9 mouse cellular contexts compared by ENCODE assay signal in the genomic region with DNA sequence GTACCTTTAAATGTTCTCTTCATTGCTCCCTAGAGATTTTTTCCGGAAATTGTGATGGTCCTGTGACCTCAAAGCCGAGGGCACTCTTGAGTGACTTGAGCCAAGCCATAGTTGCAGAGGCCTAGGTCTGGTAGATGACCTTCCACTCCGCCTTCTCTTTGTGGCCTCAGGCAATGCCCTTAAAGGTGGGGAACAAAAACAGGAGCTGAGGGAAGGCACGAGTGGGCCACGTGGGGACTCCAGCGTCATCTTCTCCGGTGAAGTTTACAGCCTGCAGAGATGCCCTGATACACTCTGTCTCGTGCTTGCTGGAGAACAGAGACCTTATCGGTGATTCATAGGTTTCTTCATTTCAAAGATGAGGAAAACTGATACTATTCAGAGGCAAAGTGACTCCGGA. TPM values are rescaled to one million over a fixed set of nuclear protein-coding genes. Genes with fewer than 3 reads are reported as not detected.
A peak's percentile ranks its signal among the peaks of the same experiment; 100 is the strongest.
DNase-seq lines count a peak whose midpoint lies in the region; ATAC-seq lines count a peak whose summit lies in the region.
"Had no signal": no experiment of that assay in that cellular context is flagged by ENCODE, and none has a peak within 500 bp of the region (broad histone marks: within the 10 kb centered on the region; RNA-seq: fewer than 3 reads in every experiment).

No protein-coding gene starts in this region.

- H3K4me2 ChIP-seq in lung, embryonic 15.5 days: peak overlapping the region; percentile 90
- H3K4me2 ChIP-seq in stomach, embryonic 15.5 days: peak overlapping the region; percentile 95

- 0 out of 2 replicates have a peak overlapping the region, but pooled peaks have one; percentile 55 for H3K9ac ChIP-seq in lung, embryonic 15.5 days
- H3K9ac ChIP-seq in stomach, embryonic 15.5 days: no peak overlapping the region

- WGBS in lung, embryonic 15.5 days: 60% methylated on average over 10 of the region's 10 CpGs
- 50% methylated on average over 10 of the region's 10 CpGs for WGBS in limb, embryonic 10.5 days
- WGBS in stomach, embryonic 15.5 days: 68% methylated on average over 10 of the region's 10 CpGs

- no peak overlapping the region for H3K27ac ChIP-seq in lung, embryonic 15.5 days
- H3K27ac ChIP-seq in limb, embryonic 10.5 days: peak overlapping the region; percentile 92; the same call in 1 of the 2 replicates
- no peak overlapping the region for H3K27ac ChIP-seq in stomach, embryonic 15.5 days

- no peaks in the 10 kb centered on the region for H3K9me3 ChIP-seq in lung, embryonic 15.5 days
- no peaks in the 10 kb centered on the region for H3K9me3 ChIP-seq in limb, embryonic 10.5 days (replicated peaks)
- no peaks in the 10 kb centered on the region for H3K9me3 ChIP-seq in stomach, embryonic 15.5 days

- no peaks in the 10 kb centered on the region for H3K36me3 ChIP-seq in lung, embryonic 15.5 days
- no peaks in the 10 kb centered on the region for H3K36me3 ChIP-seq in limb, embryonic 10.5 days
- no peaks in the 10 kb centered on the region for H3K36me3 ChIP-seq in stomach, embryonic 15.5 days

- DNase-seq in adrenal gland, postnatal 14 days: peak; percentile 8
- DNase-seq in adrenal gland, postnatal 25 days: no peak
- DNase-seq in lung, postnatal 36 days: no peak
- no peak for DNase-seq in limb, embryonic 10.5 days (ENCODE audit: low spot score)
- DNase-seq in left cerebral cortex, adult 11 months (ENCODE audit: low spot score): no peak
- DNase-seq in left cerebral cortex, postnatal 25 days (ENCODE audit: low spot score in 2 of 2): no peak
- DNase-seq: cerebellum, adult 11 months had no signal

- H3K27me3 ChIP-seq in lung, embryonic 15.5 days: peaks cover 39% of the 10 kb centered on the region
- peaks cover 51% of the 10 kb centered on the region for H3K27me3 ChIP-seq in limb, embryonic 10.5 days (ENCODE audit: low read depth, poor library complexity, severe bottlenecking)
- peaks cover 15% of the 10 kb centered on the region; the same call in 1 of the 2 replicates for H3K27me3 ChIP-seq in stomach, embryonic 15.5 days (replicated peaks)

- peaks cover 10% of the 10 kb centered on the region for H3K4me1 ChIP-seq in lung, embryonic 15.5 days
- H3K4me1 ChIP-seq in limb, embryonic 10.5 days: peaks cover 47% of the 10 kb centered on the region
- H3K4me1 ChIP-seq in stomach, embryonic 15.5 days: 0 out of 2 replicates have a peak, but pooled peaks cover 11% of the 10 kb centered on the region

- H3K4me3 ChIP-seq in lung, embryonic 15.5 days: peak overlapping the region; percentile 52
- peak overlapping the region; percentile 86 for H3K4me3 ChIP-seq in limb, embryonic 10.5 days
- H3K4me3 ChIP-seq in stomach, embryonic 15.5 days (replicated peaks): no peak overlapping the region

- no peak for ATAC-seq in lung, embryonic 15.5 days (ENCODE audit: borderline replicate concordance, extremely low read depth, low FRiP score, low TSS enrichment)
- no peak for ATAC-seq in stomach, embryonic 15.5 days (ENCODE audit: insufficient read depth, low FRiP score, low read depth)

- intact Hi-C loops in left cerebral cortex, postnatal 25 days (cut with DNase I): no loop called here

RNA-seq across cellular contexts. Expression of a gene that starts 2.0 kb away (rescaled TPM):
- 44.2 and 49.0 TPM in 2 replicates for total RNA-seq in adrenal gland, postnatal 14 days (2021)
- total RNA-seq in adrenal gland, postnatal 25 days (2021): 53.7 and 55.3 TPM in 2 replicates
- 25.9 and 28.3 TPM in 2 replicates for polyA plus RNA-seq in lung, embryonic 15.5 days (2015; fragmentation: Nextera tagmentation; extraction: Ambion mirVana)
- polyA plus RNA-seq in limb, embryonic 10.5 days (2016; fragmentation: Nextera tagmentation; extraction: Ambion mirVana): 44.7 and 53.7 TPM in 2 replicates
- 37.4 and 41.8 TPM in 2 replicates for polyA plus RNA-seq in stomach, embryonic 15.5 days (2015; fragmentation: Nextera tagmentation; extraction: Ambion mirVana)
- 100 to 1,000 TPM; 458 to 459 TPM for total RNA-seq in left cerebral cortex, postnatal 25 days (2021)

RNA-seq across cellular contexts. Expression of a gene that starts 48.2 kb away (rescaled TPM):
- total RNA-seq in adrenal gland, postnatal 14 days (2021): not detected in 2 replicates
- total RNA-seq in adrenal gland, postnatal 25 days (2021): not detected in 2 replicates
- not detected in 2 replicates for polyA plus RNA-seq in lung, embryonic 15.5 days (2015; fragmentation: Nextera tagmentation; extraction: Ambion mirVana)
- polyA plus RNA-seq in limb, embryonic 10.5 days (2016; fragmentation: Nextera tagmentation; extraction: Ambion mirVana): 18.9 and 22.9 TPM in 2 replicates
- polyA plus RNA-seq in stomach, embryonic 15.5 days (2015; fragmentation: Nextera tagmentation; extraction: Ambion mirVana): 0.28 and 0.32 TPM in 2 replicates
- 1 to 10 TPM; 3.4 to 3.7 TPM for total RNA-seq in left cerebral cortex, postnatal 25 days (2021)

RNA-seq across cellular contexts. Expression of a gene that starts 55.5 kb away (rescaled TPM):
- total RNA-seq in adrenal gland, postnatal 14 days (2021): 40.3 and 75.9 TPM in 2 replicates
- 27.4 and 30.2 TPM in 2 replicates for total RNA-seq in adrenal gland, postnatal 25 days (2021)
- polyA plus RNA-seq in lung, embryonic 15.5 days (2015; fragmentation: Nextera tagmentation; extraction: Ambion mirVana): 0.47 and 0.67 TPM in 2 replicates
- polyA plus RNA-seq in limb, embryonic 10.5 days (2016; fragmentation: Nextera tagmentation; extraction: Ambion mirVana): 0.04 and 0.09 TPM in 2 replicates
- 0.61 and 0.89 TPM in 2 replicates for polyA plus RNA-seq in stomach, embryonic 15.5 days (2015; fragmentation: Nextera tagmentation; extraction: Ambion mirVana)
- under 1 TPM; 0.66 to 0.69 TPM for total RNA-seq in left cerebral cortex, postnatal 25 days (2021)

Comparison
In these comparisons a context has a peak if more than half of its experiments do, and no peak if none do; other contexts are left out.
1. RNA of a gene that starts 55.5 kb away (total RNA-seq): 40.3 to 75.9 TPM in adrenal gland, postnatal 14 days and 27.4 to 30.2 TPM in adrenal gland, postnatal 25 days; 0.66 to 0.69 TPM in left cerebral cortex, postnatal 25 days; every median in the first group is over 10 times any median in the second.